11 mouse cellular contexts compared by ENCODE assay signal in genomic region chr11:38443291-38443690, GRCm38 (mm10).
"Had no signal": no experiment of that assay in that cellular context is flagged by ENCODE, and none has a peak within 500 bp of the region (broad histone marks: within the 10 kb centered on the region; RNA-seq: fewer than 3 reads in every experiment).

No protein-coding gene starts in this region.

- DNase-seq: right cerebral cortex, adult 18-20 months; right cerebral cortex, postnatal 14 days; right cerebral cortex, postnatal 25 days; right cerebral cortex, postnatal 4 days; spleen, adult 18-20 months; thymus, adult 18-20 months; thymus, adult 2 months; thymus, postnatal 14 days; thymus, postnatal 25 days; thymus, postnatal 36 days; thymus, postnatal 4 days had no signal
